Mouse (Mus musculus) CH12.LX (cell line): Measurements from ENCODE around the gene Fgfr2. TPM values are rescaled to one million over a fixed set of nuclear protein-coding genes. Genes with fewer than 3 reads are reported as not detected.

ENCODE experiments used
- DNase-seq: peaks from one replicate; pipeline ENCODE4 v3.0.0-alpha.2; 2013; ENCODE audit errors: extremely low read depth
- H3K27ac ChIP-seq: 2 replicates; pipeline ENCODE4 v1.5.1; 2012; ENCODE audit warnings: low read depth, mild to moderate bottlenecking, control low read depth, moderate library complexity; ENCODE audit not compliant: insufficient read depth
- H3K27me3 ChIP-seq: replicated peaks from 2 replicates; pipeline ENCODE3; 2012; ENCODE audit warnings: inconsistent platforms
- H3K36me3 ChIP-seq, 2 experiments: replicated peaks in 1 of 2; 2 replicates each; pipeline versions ENCODE3 to v1.6.1; 2012; ENCODE audit warnings: inconsistent platforms in 1 of 2, low read length in 1 of 2, mild to moderate bottlenecking in 1 of 2, mixed read lengths in 1 of 2, moderate library complexity in 1 of 2; ENCODE audit not compliant: control insufficient read depth in 1 of 2, insufficient read depth in 1 of 2
- H3K4me1 ChIP-seq, 2 experiments: 2 replicates each; pipeline ENCODE4 v1.6.1; 2012; ENCODE audit warnings: inconsistent platforms in 1 of 2, moderate library complexity in 1 of 2; ENCODE audit not compliant: insufficient read depth in 2 of 2, control insufficient read depth in 1 of 2
- H3K4me2 ChIP-seq: 2 replicates; pipeline ENCODE4 v1.6.1; 2012; ENCODE audit warnings: low read depth, mild to moderate bottlenecking, control low read depth; ENCODE audit not compliant: poor library complexity, insufficient read depth, severe bottlenecking
- H3K4me3 ChIP-seq, 3 experiments: fragments of 150-350 bp in 1 of 3; sonication (generic) in 1 of 3; replicated peaks in 1 of 3; 2 replicates each; pipeline versions ENCODE3 to v1.5.1; 2011 to 2012; ENCODE audit warnings: low read depth in 2 of 3, low read length in 2 of 3, mild to moderate bottlenecking in 2 of 3, moderate library complexity in 2 of 3, control low read depth in 1 of 3, improper control_type of control experiment in 1 of 3, inconsistent platforms in 1 of 3, mixed read lengths in 1 of 3; ENCODE audit not compliant: poor library complexity in 1 of 3
- H3K79me2 ChIP-seq: replicated peaks from 2 replicates; pipeline ENCODE4 v1.6.1; 2012; ENCODE audit warnings: mild to moderate bottlenecking, moderate library complexity; ENCODE audit not compliant: control insufficient read depth, poor library complexity, insufficient read depth, severe bottlenecking; ENCODE audit errors: extremely low read depth
- H3K9ac ChIP-seq: 2 replicates; pipeline ENCODE4 v1.6.1; 2012; ENCODE audit warnings: low read depth, mild to moderate bottlenecking, control low read depth, moderate library complexity; ENCODE audit not compliant: insufficient read depth
- H3K9me3 ChIP-seq: replicated peaks from 2 replicates; pipeline ENCODE3; 2012; ENCODE audit warnings: low read length, inconsistent platforms, mixed read lengths
- CHD1 ChIP-seq: IDR thresholded peaks from 2 replicates; pipeline ENCODE4 v1.6.1; 2012; ENCODE audit warnings: low read depth, low read length, improper control_type of control experiment, inconsistent platforms
- EP300 ChIP-seq: IDR thresholded peaks from 2 replicates; pipeline ENCODE4 v1.6.1; 2011; ENCODE audit warnings: low read length, improper control_type of control experiment
- GABPA ChIP-seq: IDR thresholded peaks from 2 replicates; pipeline ENCODE4 v1.6.1; 2012; ENCODE audit warnings: low read depth, low read length, improper control_type of control experiment, inconsistent platforms; ENCODE audit not compliant: insufficient replicate concordance
- HCFC1 ChIP-seq: IDR thresholded peaks from 2 replicates; pipeline ENCODE4 v1.6.1; 2012; ENCODE audit warnings: low read depth, mild to moderate bottlenecking, inconsistent platforms, low read length, improper control_type of control experiment
- IRF4 ChIP-seq: IDR thresholded peaks from 2 replicates; pipeline ENCODE4 v1.6.1; 2014; ENCODE audit warnings: low read depth, mild to moderate bottlenecking, inconsistent platforms, low read length, improper control_type of control experiment
- JUN ChIP-seq: IDR thresholded peaks from 2 replicates; pipeline ENCODE4 v1.6.1; 2011; ENCODE audit warnings: low read depth, mild to moderate bottlenecking, low read length, improper control_type of control experiment, moderate library complexity; ENCODE audit not compliant: insufficient read depth
- KAT2A ChIP-seq: IDR thresholded peaks from 2 replicates; pipeline ENCODE4 v1.6.1; 2012; ENCODE audit warnings: low read length, improper control_type of control experiment, inconsistent platforms; ENCODE audit not compliant: insufficient replicate concordance
- MAX ChIP-seq: IDR thresholded peaks from 2 replicates; pipeline ENCODE4 v1.6.1; 2011; ENCODE audit warnings: low read length, improper control_type of control experiment
- MAZ ChIP-seq: IDR thresholded peaks from 2 replicates; pipeline ENCODE4 v1.6.1; 2012; ENCODE audit warnings: low read depth, mild to moderate bottlenecking, inconsistent platforms, low read length, improper control_type of control experiment, moderate library complexity
- MEF2A ChIP-seq: IDR thresholded peaks from 2 replicates; pipeline ENCODE4 v1.6.1; 2014; ENCODE audit warnings: low read depth, mild to moderate bottlenecking, inconsistent platforms, low read length, improper control_type of control experiment, borderline replicate concordance
- MXI1 ChIP-seq: IDR thresholded peaks from 2 replicates; pipeline ENCODE4 v1.6.1; 2011; ENCODE audit warnings: mild to moderate bottlenecking, low read depth, low read length, improper control_type of control experiment
- MYC ChIP-seq: IDR thresholded peaks from 2 replicates; pipeline ENCODE4 v1.6.1; 2011; ENCODE audit warnings: low read depth, mild to moderate bottlenecking, improper control_type of control experiment, low read length
- NRF1 ChIP-seq: IDR thresholded peaks from 2 replicates; pipeline ENCODE4 v1.6.1; 2014; ENCODE audit warnings: low read depth, mild to moderate bottlenecking, inconsistent platforms, low read length, improper control_type of control experiment, moderate library complexity
- PAX5 ChIP-seq: IDR thresholded peaks from 2 replicates; pipeline ENCODE4 v1.6.1; 2012; ENCODE audit warnings: low read length, inconsistent platforms, mixed read lengths
- POLR2A ChIP-seq: IDR thresholded peaks from 2 replicates; pipeline ENCODE4 v1.6.1; 2011; ENCODE audit warnings: low read depth, mild to moderate bottlenecking, improper control_type of control experiment, low read length
- RCOR1 ChIP-seq: conservative IDR thresholded peaks from 2 replicates; pipeline ENCODE4 v1.6.1; 2012; ENCODE audit warnings: low read depth, mild to moderate bottlenecking, inconsistent platforms, low read length, improper control_type of control experiment
- TBP ChIP-seq: conservative IDR thresholded peaks from 2 replicates; pipeline ENCODE4 v1.6.1; 2011; ENCODE audit warnings: low read depth, low read length, improper control_type of control experiment
- UBTF ChIP-seq: IDR thresholded peaks from 2 replicates; pipeline ENCODE4 v1.6.1; 2012; ENCODE audit warnings: low read depth, mild to moderate bottlenecking, inconsistent platforms, low read length, improper control_type of control experiment, moderate library complexity
- USF1 ChIP-seq: IDR thresholded peaks from 2 replicates; pipeline ENCODE4 v1.6.1; 2014; ENCODE audit warnings: low read depth, mild to moderate bottlenecking, inconsistent platforms, low read length, improper control_type of control experiment
- ZC3H11A ChIP-seq: IDR thresholded peaks from 2 replicates; pipeline ENCODE4 v1.6.1; 2012; ENCODE audit warnings: low read depth, mild to moderate bottlenecking, inconsistent platforms, low read length, improper control_type of control experiment
- dilution Hi-C: fragments of 300-500 bp; cut with MboI; formaldehyde crosslinking; loops from 2 replicates; pipeline ENCODE4 v1.14.3; 2020; ENCODE audit warnings: low sequenced_read_pairs; ENCODE audit not compliant: extremely low pct_unique_long_range_greater_than_20kb, extremely low pct_ligation_motif_present
- in situ Hi-C: fragments of 300-500 bp; cut with MboI; formaldehyde crosslinking; loops from 3 replicates; pipeline ENCODE4 v1.14.3; 2019; ENCODE audit warnings: low sequenced_read_pairs, low pct_ligation_motif_present, low pct_unique_long_range_greater_than_20kb, mixed read lengths
- polyA plus RNA-seq: library from polyadenylated mRNA; unstranded; fragments of >175 nt; gene quantifications from 2 replicates; pipeline ENCODE4 v1.2.1, GENCODE M21; 2012; ENCODE audit warnings: low read depth; ENCODE audit not compliant: insufficient read length
- total RNA-seq, 2 experiments: library from RNA; depleted of rRNA; stranded (reverse); fragments of 300-350 nt in 1 of 2; fragments of >200 nt in 1 of 2; gene quantifications; 2 replicates each; pipeline ENCODE4 v1.2.3; 2012 to 2014

Gene Fgfr2
- total and polyA plus RNA-seq, 3 experiments = not detected

GRCm38 (mm10) chr7:130518213-130519095 lies 2604.7 kb downstream of the Fgfr2 start:
- Histone ChIP-seq H3K9me3 (peaks cover 4% of the 10 kb centered on the region), H3K36me3 (peaks cover 0 to 10% of the 10 kb centered on the region in 2 experiments), H3K27ac (no peak overlapping the region), H3K4me2 (peak overlapping the region; percentile 98), H3K4me1 (peaks cover 0 to 23% of the 10 kb centered on the region in 2 experiments; a peak in 2 of 4 replicates), H3K79me2 (peaks cover 8% of the 10 kb centered on the region), H3K9ac (peak overlapping the region; percentile 55), H3K27me3 (no peaks in the 10 kb centered on the region), H3K4me3 (peak overlapping the region; percentile 76 to 96 (median 85))
- TF ChIP-seq TBP = no peak
- no peak for TF ChIP-seq MYC
- no peak for TF ChIP-seq ZC3H11A
- TF ChIP-seq KAT2A = no peak
- no peak for TF ChIP-seq EP300
- TF ChIP-seq MAZ = no peak
- TF ChIP-seq JUN = no peak
- no peak for TF ChIP-seq MAX
- TF ChIP-seq NRF1 = no peak
- in situ Hi-C loops (loop anchor here (25.0 kb wide), 1 partner anchor 1756 kb away; no protein-coding TSS in a partner anchor), dilution Hi-C loops (no loop called here)
- no peak for DNase-seq

DNA sequence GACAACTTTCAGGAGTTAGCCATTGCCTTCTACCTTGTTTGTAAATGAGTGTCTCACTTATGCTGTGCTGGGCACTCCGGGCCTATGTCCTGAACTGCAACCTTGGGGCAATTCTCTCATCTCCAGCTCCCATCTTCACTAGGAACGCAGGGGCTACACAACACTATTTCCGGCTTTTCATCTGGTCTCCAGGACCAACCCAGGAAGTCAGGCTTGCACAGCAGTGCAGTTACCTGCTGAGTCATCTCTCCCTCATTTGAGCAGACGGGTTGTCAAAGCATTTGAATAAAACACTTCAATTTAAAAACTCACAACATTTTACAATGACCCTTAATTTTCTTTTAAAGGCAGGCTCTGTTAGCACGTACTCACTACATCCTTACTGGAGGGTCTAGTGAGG lies 2612.9 kb downstream of the Fgfr2 start:
- H3K27ac ChIP-seq = no peak overlapping the region
- H3K4me1 ChIP-seq = peaks cover 0 to 6% of the 10 kb centered on the region in 2 experiments; a peak in 1 of 4 replicates
- in situ Hi-C loops = loop anchor here (25.0 kb wide), 1 partner anchor 1748 kb away; no protein-coding TSS in a partner anchor
- no peak for DNase-seq
- TF ChIP-seq MEF2A (no peak), HCFC1 (no peak), POLR2A (no peak), USF1 (no peak), MAZ (no peak), IRF4 (no peak), CHD1 (no peak), UBTF (no peak), RCOR1 (no peak), GABPA (no peak), PAX5 (no peak), MXI1 (no peak)
- 0 out of 2 replicates have a peak, but pooled peaks cover 2% of the 10 kb centered on the region for H3K79me2 ChIP-seq
- no peaks in the 10 kb centered on the region for H3K27me3 ChIP-seq
- peak overlapping the region; percentile 26; the same call in 1 of the 2 replicates for H3K9ac ChIP-seq
- H3K4me2 ChIP-seq = no peak overlapping the region
- H3K9me3 ChIP-seq = no peaks in the 10 kb centered on the region
- H3K36me3 ChIP-seq = peaks cover 15 to 52% of the 10 kb centered on the region in 2 experiments
- dilution Hi-C loops = no loop called here
- H3K4me3 ChIP-seq = no peak overlapping the region
